Comparison of ENCODE assay signal across 10 mouse cellular contexts in the genomic region with DNA sequence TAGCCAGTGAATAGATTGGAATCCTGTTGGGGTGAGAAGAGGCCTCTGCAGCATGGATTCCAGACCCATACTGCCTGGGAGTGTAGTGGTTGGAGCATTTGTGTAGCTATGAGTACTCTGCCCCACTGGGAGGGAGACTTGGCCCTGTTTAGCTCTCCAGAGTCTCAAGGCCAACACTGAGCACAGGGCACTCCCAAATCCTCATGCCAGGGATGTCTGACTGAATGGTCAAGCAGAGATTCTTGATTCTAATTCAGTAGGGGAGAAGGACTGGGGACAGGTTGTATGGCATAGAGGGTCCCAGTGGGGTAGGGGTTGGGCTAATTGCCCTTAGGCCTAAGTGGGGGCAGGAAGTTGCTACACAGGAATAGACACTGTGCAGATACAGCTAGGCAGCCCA. TPM values are rescaled to one million over a fixed set of nuclear protein-coding genes. Genes with fewer than 3 reads are reported as not detected.
A peak's percentile ranks its signal among the peaks of the same experiment; 100 is the strongest.
DNase-seq lines count a peak whose midpoint lies in the region; ATAC-seq and TF ChIP-seq lines count a peak whose summit lies in the region.
"Had no signal": no experiment of that assay in that cellular context is flagged by ENCODE, and none has a peak within 500 bp of the region (broad histone marks: within the 10 kb centered on the region; RNA-seq: fewer than 3 reads in every experiment).

No protein-coding gene starts in this region.

- intact Hi-C loops in left cerebral cortex, adult 2 months (cut with DNase I), result loop anchor here (2.0 kb wide), 1 partner anchor 17 kb away; no protein-coding TSS in a partner anchor

- H3K36me3 ChIP-seq in heart, embryonic 10.5 days, result no peaks in the 10 kb centered on the region
- H3K36me3 ChIP-seq in limb, embryonic 14.5 days (ENCODE audit: control insufficient read depth, insufficient read depth, low read length), result 0 out of 2 replicates have a peak, but pooled peaks cover 4% of the 10 kb centered on the region

- no peak for ATAC-seq in limb, embryonic 14.5 days (ENCODE audit: low FRiP score, low read depth)

- H3K4me3 ChIP-seq in heart, embryonic 10.5 days, result no peak overlapping the region
- no peak overlapping the region for H3K4me3 ChIP-seq in left cerebral cortex, adult 2 months
- no peak overlapping the region for H3K4me3 ChIP-seq in limb, embryonic 14.5 days (replicated peaks; ENCODE audit: low read length)
- H3K4me3 ChIP-seq: forebrain, embryonic 10.5 days had no signal

- peaks cover 29% of the 10 kb centered on the region for H3K4me1 ChIP-seq in heart, embryonic 10.5 days
- H3K4me1 ChIP-seq in limb, embryonic 14.5 days (ENCODE audit: control insufficient read depth, insufficient read depth, low read length), result peaks cover 21% of the 10 kb centered on the region

- DNase-seq in heart, embryonic 10.5 days (ENCODE audit: low spot score), result no peak
- DNase-seq in heart, adult 8-10 months (ENCODE audit: low spot score), result no peak
- no peak for DNase-seq in left cerebral cortex, adult 2 months (ENCODE audit: extremely low spot score in 1 of 2, low spot score in 2 of 2)
- no peak for DNase-seq in left cerebral cortex, adult 9 months (ENCODE audit: low spot score in 2 of 2)
- peak; percentile 33 to 58 for DNase-seq in adrenal gland, postnatal 36 days
- no peak for DNase-seq in limb, embryonic 14.5 days (ENCODE audit: low spot score)
- DNase-seq in urinary bladder, postnatal 10 days (ENCODE audit: low spot score), result no peak
- DNase-seq: thymus, postnatal 14 days had no signal

- no peak for TF ChIP-seq CTCF in left cerebral cortex, adult 2 months (IDR thresholded peaks at IDR 0.05)

- H3K4me2 ChIP-seq in limb, embryonic 14.5 days (replicated peaks; ENCODE audit: low read depth, low read length, severe bottlenecking), result no peak overlapping the region

- no peak for TF ChIP-seq POLR2A in limb, embryonic 14.5 days (IDR thresholded peaks at IDR 0.05; ENCODE audit: borderline replicate concordance, extremely low read depth, insufficient read depth, insufficient read length)

- peak overlapping the region; percentile 52; the same call in 1 of the 2 replicates for H3K27ac ChIP-seq in heart, embryonic 10.5 days
- peak overlapping the region; percentile 28 for H3K27ac ChIP-seq in left cerebral cortex, adult 2 months
- peak overlapping the region; percentile 79 for H3K27ac ChIP-seq in limb, embryonic 14.5 days (replicated peaks; ENCODE audit: low read depth, low read length)
- H3K27ac ChIP-seq: forebrain, embryonic 10.5 days had no signal

- H3K9me3 ChIP-seq in heart, embryonic 10.5 days, result no peaks in the 10 kb centered on the region
- no peaks in the 10 kb centered on the region for H3K9me3 ChIP-seq in limb, embryonic 14.5 days (ENCODE audit: control insufficient read depth, low read length)
- H3K9me3 ChIP-seq: forebrain, embryonic 10.5 days had no signal

- no peak overlapping the region for H3K9ac ChIP-seq in limb, embryonic 14.5 days (ENCODE audit: low read depth, low read length, severe bottlenecking)

- H3K27me3 ChIP-seq in heart, embryonic 10.5 days (ENCODE audit: insufficient read depth, poor library complexity, severe bottlenecking), result no peaks in the 10 kb centered on the region
- no peaks in the 10 kb centered on the region for H3K27me3 ChIP-seq in limb, embryonic 14.5 days (ENCODE audit: control insufficient read depth, insufficient read depth, low read length)

RNA-seq across cellular contexts. Expression of a gene that starts 21.5 kb away (rescaled TPM):
- 29.0 and 31.3 TPM in 2 replicates for polyA plus RNA-seq in heart, embryonic 10.5 days (2016; fragmentation: Nextera tagmentation; extraction: Ambion mirVana)
- 10 to 100 TPM; 22.5 to 30.0 (median 26.3) TPM for total RNA-seq in heart, adult 8-10 months (2022)
- total RNA-seq in left cerebral cortex, adult 2 months (2021), result 10 to 100 TPM; 19.7 to 21.7 TPM
- 10 to 100 TPM; 45.8 to 47.5 TPM for total RNA-seq in adrenal gland, postnatal 36 days (2021)
- polyA plus RNA-seq in limb, embryonic 14.5 days (2012; rRNA removed), result 119 and 158 TPM in 2 replicates
- polyA plus RNA-seq in limb, embryonic 14.5 days (2014; fragmentation: Nextera tagmentation; extraction: Ambion mirVana), result 46.5 and 51.8 TPM in 2 replicates

RNA-seq across cellular contexts. Expression of a gene that starts 38.3 kb away (rescaled TPM):
- 0.58 and 0.85 TPM in 2 replicates for polyA plus RNA-seq in heart, embryonic 10.5 days (2016; fragmentation: Nextera tagmentation; extraction: Ambion mirVana)
- total RNA-seq in heart, adult 8-10 months (2022), result under 1 TPM in 1 of 4 experiments, not detected in 3; 0.06 TPM
- 1 to 10 TPM in 1 of 2 experiments, under 1 TPM in 1; 0.89 to 1.4 TPM for total RNA-seq in left cerebral cortex, adult 2 months (2021)
- under 1 TPM in 1 of 2 experiments, not detected in 1; 0.30 TPM for total RNA-seq in adrenal gland, postnatal 36 days (2021)
- 1.3 and 2.6 TPM in 2 replicates for polyA plus RNA-seq in limb, embryonic 14.5 days (2012; rRNA removed)
- 1.1 and 1.4 TPM in 2 replicates for polyA plus RNA-seq in limb, embryonic 14.5 days (2014; fragmentation: Nextera tagmentation; extraction: Ambion mirVana)
- total RNA-seq: gastrocnemius, postnatal 36 days had no signal

RNA-seq across cellular contexts. Expression of a gene that starts 44.2 kb away (rescaled TPM):
- 7.9 and 8.5 TPM in 2 replicates for polyA plus RNA-seq in heart, embryonic 10.5 days (2016; fragmentation: Nextera tagmentation; extraction: Ambion mirVana)
- 1 to 10 TPM; 5.1 to 8.9 (median 6.1) TPM for total RNA-seq in heart, adult 8-10 months (2022)
- total RNA-seq in left cerebral cortex, adult 2 months (2021), result 10 to 100 TPM; 58.9 to 59.7 TPM
- 10 to 100 TPM; 17.4 to 18.7 TPM for total RNA-seq in adrenal gland, postnatal 36 days (2021)
- 35.3 and 40.5 TPM in 2 replicates for polyA plus RNA-seq in limb, embryonic 14.5 days (2012; rRNA removed)
- 12.5 and 13.3 TPM in 2 replicates for polyA plus RNA-seq in limb, embryonic 14.5 days (2014; fragmentation: Nextera tagmentation; extraction: Ambion mirVana)

RNA-seq across cellular contexts. Expression of a gene that starts 53.6 kb away (rescaled TPM):
- polyA plus RNA-seq in heart, embryonic 10.5 days (2016; fragmentation: Nextera tagmentation; extraction: Ambion mirVana), result 15.1 and 16.3 TPM in 2 replicates
- 10 to 100 TPM; 17.9 to 27.3 (median 21.1) TPM for total RNA-seq in heart, adult 8-10 months (2022)
- 10 to 100 TPM; 14.9 to 20.8 TPM for total RNA-seq in left cerebral cortex, adult 2 months (2021)
- 10 to 100 TPM; 14.0 to 16.0 TPM for total RNA-seq in adrenal gland, postnatal 36 days (2021)
- polyA plus RNA-seq in limb, embryonic 14.5 days (2012; rRNA removed), result 21.4 and 26.8 TPM in 2 replicates
- 15.6 and 17.1 TPM in 2 replicates for polyA plus RNA-seq in limb, embryonic 14.5 days (2014; fragmentation: Nextera tagmentation; extraction: Ambion mirVana)

Comparison
In these comparisons a context has a peak if more than half of its experiments do, and no peak if none do; other contexts are left out.
1. DNase-seq: peak in adrenal gland, postnatal 36 days (2 of 2); none in heart, embryonic 10.5 days (single experiment), heart, adult 8-10 months (single experiment), left cerebral cortex, adult 2 months (0 of 2), left cerebral cortex, adult 9 months (0 of 2), limb, embryonic 14.5 days (single experiment) and urinary bladder, postnatal 10 days (single experiment).
2. H3K27ac ChIP-seq: peak in every context shown above with its lines; median percentile 79 in limb, embryonic 14.5 days; 52 in heart, embryonic 10.5 days; 28 in left cerebral cortex, adult 2 months.